Mouse (Mus musculus) kidney, embryonic 15.5 days (tissue): ENCODE results near the gene Slc15a2. TPM values are rescaled to one million over a fixed set of nuclear protein-coding genes. Genes with fewer than 3 reads are reported as not detected.

Source experiments
- ATAC-seq: fragments of 200-750 bp; cut with Nextera tagmentation; replicated peaks from 2 replicates; pipeline ENCODE4 v1.8.0; 2017; ENCODE audit warnings: moderate TSS enrichment; ENCODE audit not compliant: low FRiP score
- H3K27ac ChIP-seq: fragments of 300-500 bp; sonication (generic); 2 replicates; pipeline ENCODE4 v1.5.1; 2015; ENCODE audit warnings: mild to moderate bottlenecking, inconsistent platforms
- H3K27me3 ChIP-seq: fragments of 300-500 bp; sonication (generic); 2 replicates; pipeline ENCODE4 v1.6.1; 2015; ENCODE audit warnings: inconsistent platforms
- H3K36me3 ChIP-seq: fragments of 300-500 bp; sonication (generic); 2 replicates; pipeline ENCODE4 v1.6.1; 2015; ENCODE audit warnings: inconsistent platforms
- H3K4me1 ChIP-seq: fragments of 300-500 bp; sonication (generic); 2 replicates; pipeline ENCODE4 v1.6.1; 2015; ENCODE audit warnings: inconsistent platforms
- H3K4me2 ChIP-seq: fragments of 300-500 bp; sonication (generic); 2 replicates; pipeline ENCODE4 v1.6.1; 2015; ENCODE audit warnings: moderate library complexity, mild to moderate bottlenecking, inconsistent platforms
- H3K4me3 ChIP-seq: fragments of 300-500 bp; sonication (generic); replicated peaks from 2 replicates; pipeline ENCODE4 v1.5.1; 2015; ENCODE audit warnings: mild to moderate bottlenecking, inconsistent platforms
- H3K9ac ChIP-seq: fragments of 300-500 bp; sonication (generic); 2 replicates; pipeline ENCODE4 v1.6.1; 2015; ENCODE audit warnings: mild to moderate bottlenecking, inconsistent platforms
- H3K9me3 ChIP-seq: fragments of 300-500 bp; sonication (generic); replicated peaks from 2 replicates; pipeline ENCODE4 v1.6.1; 2016; ENCODE audit warnings: inconsistent platforms
- WGBS: fragments of 180-500 bp; shearing (Covaris S2); methylation state at CpG from one replicate; pipeline ENCODE4 v1.1.7; 2015; ENCODE audit warnings: mixed read lengths; 5-methylcytosine and 5-hydroxymethylcytosine counted together
- polyA plus RNA-seq: library from polyadenylated mRNA; unstranded; fragments of >200 nt; fragmentation: Nextera tagmentation; extraction: Ambion mirVana; gene quantifications from 2 replicates; pipeline ENCODE4 v1.2.1, GENCODE M21; 2015

The Slc15a2 gene
- 18.0 and 18.9 TPM in 2 replicates for polyA plus RNA-seq

- Histone ChIP-seq H3K36me3 (no peaks in the 10 kb centered on the region), H3K9me3 (no peaks in the 10 kb centered on the region), H3K9ac (no peak within 1 kb of the TSS), H3K4me3 (peak within 1 kb of the TSS; percentile 26), H3K27me3 (no peaks in the 10 kb centered on the region), H3K27ac (no peak within 1 kb of the TSS), H3K4me2 (peak within 1 kb of the TSS; percentile 30), H3K4me1 (no peaks in the 10 kb centered on the region)
- no peak for ATAC-seq
- WGBS, result 71% methylated on average over 10 of the region's 10 CpGs
These were observed at the start of gene Slc15a2 for GRCm38 (mm10) chr16:36784594-36785313. Gene Slc15a2, minus strand, starts transcription at chr16:36784962.

GRCm38 (mm10) chr16:36828820-36829219 lies 44.1 kb upstream of the Slc15a2 start:
- Histone ChIP-seq H3K9me3 (no peaks in the 10 kb centered on the region), H3K36me3 (no peaks in the 10 kb centered on the region), H3K4me2 (peak overlapping the region; percentile 88), H3K4me1 (peaks cover 9% of the 10 kb centered on the region), H3K27ac (no peak overlapping the region), H3K27me3 (peaks cover 4% of the 10 kb centered on the region; the same call in 1 of the 2 replicates), H3K4me3 (peak overlapping the region; percentile 93), H3K9ac (peak overlapping the region; percentile 84)
- WGBS, result 6% methylated on average over 11 of the region's 11 CpGs
- peak; percentile 19; the same call in 1 of the 2 replicates for ATAC-seq

- Histone ChIP-seq H3K9me3 (no peaks in the 10 kb centered on the region), H3K9ac (peak within 1 kb of the TSS; percentile 84), H3K36me3 (no peaks in the 10 kb centered on the region), H3K27ac (peak within 1 kb of the TSS; percentile 54), H3K4me3 (peak within 1 kb of the TSS; percentile 93), H3K4me1 (peaks cover 9% of the 10 kb centered on the region), H3K27me3 (peaks cover 4% of the 10 kb centered on the region; the same call in 1 of the 2 replicates), H3K4me2 (peak within 1 kb of the TSS; percentile 88)
- WGBS, result under 1% methylated on average over 64 of the region's 64 CpGs
- ATAC-seq, result peak; percentile 99
These were observed 43.5 kb upstream of the Slc15a2 start, which contains the start of gene Iqcb1 for GRCm38 (mm10) chr16:36828054-36828786. Gene Iqcb1, plus strand, starts transcription at chr16:36828385.

GRCm38 (mm10) chr16:36827611-36828053 lies 42.9 kb upstream of the Slc15a2 start:
- ATAC-seq, result no peak
- H3K4me2 ChIP-seq, result peak overlapping the region; percentile 88

GRCm38 (mm10) chr16:36821474-36821873 lies 36.7 kb upstream of the Slc15a2 start:
- Histone ChIP-seq H3K36me3 (no peaks in the 10 kb centered on the region), H3K9ac (no peak overlapping the region), H3K4me3 (no peak overlapping the region), H3K27me3 (no peaks in the 10 kb centered on the region; the same call in 1 of the 2 replicates), H3K4me1 (0 out of 2 replicates have a peak, but pooled peaks cover 5% of the 10 kb centered on the region), H3K9me3 (no peaks in the 10 kb centered on the region), H3K4me2 (no peak overlapping the region), H3K27ac (no peak overlapping the region)
- ATAC-seq, result peak; percentile 86
- 5% methylated on average over 3 of the region's 3 CpGs for WGBS

More at GRCm38 (mm10) chr16:36827611-36828053, 42.9 kb upstream of the Slc15a2 start:
- no peaks in the 10 kb centered on the region for H3K36me3 ChIP-seq
- peak overlapping the region; percentile 93 for H3K4me3 ChIP-seq
- WGBS, result 5% methylated on average over 11 of the region's 11 CpGs
- no peak overlapping the region for H3K27ac ChIP-seq
- peaks cover 9% of the 10 kb centered on the region for H3K4me1 ChIP-seq
- H3K27me3 ChIP-seq, result peaks cover 4% of the 10 kb centered on the region; the same call in 1 of the 2 replicates
- H3K9me3 ChIP-seq, result no peaks in the 10 kb centered on the region
- peak overlapping the region; percentile 84 for H3K9ac ChIP-seq

GRCm38 (mm10) chr16:36820747-36821146 lies 36.0 kb upstream of the Slc15a2 start:
- no peak for ATAC-seq
- H3K27ac ChIP-seq, result no peak overlapping the region
- H3K4me3 ChIP-seq, result no peak overlapping the region
- no peak overlapping the region for H3K4me2 ChIP-seq
- H3K36me3 ChIP-seq, result no peaks in the 10 kb centered on the region
- no peaks in the 10 kb centered on the region for H3K9me3 ChIP-seq
- 0 out of 2 replicates have a peak, but pooled peaks cover 5% of the 10 kb centered on the region for H3K4me1 ChIP-seq
- no peaks in the 10 kb centered on the region for H3K27me3 ChIP-seq
- WGBS, result 78% methylated on average over 3 of the region's 3 CpGs
- no peak overlapping the region for H3K9ac ChIP-seq

GRCm38 (mm10) chr16:36820016-36820415 lies 35.3 kb upstream of the Slc15a2 start:
- Histone ChIP-seq H3K27ac (no peak overlapping the region), H3K9ac (no peak overlapping the region), H3K4me2 (no peak overlapping the region), H3K4me3 (no peak overlapping the region), H3K4me1 (0 out of 2 replicates have a peak, but pooled peaks cover 5% of the 10 kb centered on the region), H3K36me3 (no peaks in the 10 kb centered on the region), H3K9me3 (no peaks in the 10 kb centered on the region), H3K27me3 (no peaks in the 10 kb centered on the region)
- no peak for ATAC-seq
- WGBS, result 82% methylated on average over 6 of the region's 6 CpGs

GRCm38 (mm10) chr16:36817321-36817926 lies 32.7 kb upstream of the Slc15a2 start:
- Histone ChIP-seq H3K4me1 (0 out of 2 replicates have a peak, but pooled peaks cover 5% of the 10 kb centered on the region), H3K36me3 (no peaks in the 10 kb centered on the region), H3K4me3 (no peak overlapping the region), H3K9me3 (no peaks in the 10 kb centered on the region), H3K9ac (no peak overlapping the region), H3K27me3 (no peaks in the 10 kb centered on the region), H3K27ac (no peak overlapping the region), H3K4me2 (no peak overlapping the region)
- ATAC-seq, result peak; percentile 91
- 20% methylated on average over 7 of the region's 7 CpGs for WGBS

- peak; percentile 36; the same call in 1 of the 2 replicates for ATAC-seq
- H3K27ac ChIP-seq, result no peak overlapping the region
- no peaks in the 10 kb centered on the region for H3K27me3 ChIP-seq
- H3K4me1 ChIP-seq, result 0 out of 2 replicates have a peak, but pooled peaks cover 5% of the 10 kb centered on the region
- no peaks in the 10 kb centered on the region for H3K9me3 ChIP-seq
- H3K9ac ChIP-seq, result no peak overlapping the region
- no peak overlapping the region for H3K4me3 ChIP-seq
- H3K36me3 ChIP-seq, result no peaks in the 10 kb centered on the region
- H3K4me2 ChIP-seq, result no peak overlapping the region
These were observed 32.2 kb upstream of the Slc15a2 start for GRCm38 (mm10) chr16:36816916-36817315.

- 80% methylated on average over 3 of the region's 3 CpGs for WGBS
- no peaks in the 10 kb centered on the region for H3K27me3 ChIP-seq
- no peak for ATAC-seq
These were observed 28.9 kb upstream of the Slc15a2 start for GRCm38 (mm10) chr16:36813680-36814079.

GRCm38 (mm10) chr16:36808616-36809015 lies 23.9 kb upstream of the Slc15a2 start:
- Histone ChIP-seq H3K27me3 (no peaks in the 10 kb centered on the region), H3K9ac (no peak overlapping the region), H3K4me1 (no peaks in the 10 kb centered on the region), H3K4me3 (no peak overlapping the region), H3K9me3 (no peaks in the 10 kb centered on the region), H3K4me2 (no peak overlapping the region), H3K36me3 (no peaks in the 10 kb centered on the region), H3K27ac (peak overlapping the region; percentile 60)
- 81% methylated on average over 3 of the region's 3 CpGs for WGBS
- no peak for ATAC-seq

More at GRCm38 (mm10) chr16:36813680-36814079, 28.9 kb upstream of the Slc15a2 start:
- Histone ChIP-seq H3K27ac (no peak overlapping the region), H3K9ac (no peak overlapping the region), H3K4me1 (no peaks in the 10 kb centered on the region), H3K9me3 (no peaks in the 10 kb centered on the region), H3K4me2 (no peak overlapping the region), H3K36me3 (no peaks in the 10 kb centered on the region), H3K4me3 (no peak overlapping the region)
